In genomic region chr16:10366240-10367217, GRCm38 (mm10) we compare ENCODE assay signal across 9 mouse cellular contexts. TPM values are rescaled to one million over a fixed set of nuclear protein-coding genes. Genes with fewer than 3 reads are reported as not detected.
DNase-seq lines count a peak whose midpoint lies in the region; ATAC-seq and TF ChIP-seq lines count a peak whose summit lies in the region.
"Had no signal": no experiment of that assay in that cellular context is flagged by ENCODE, and none has a peak within 500 bp of the region (broad histone marks: within the 10 kb centered on the region; RNA-seq: fewer than 3 reads in every experiment).

No protein-coding gene starts in this region.

- no peaks in the 10 kb centered on the region for H3K9me3 ChIP-seq in kidney, postnatal 0 days (replicated peaks; ENCODE audit: low read length)
- no peaks in the 10 kb centered on the region for H3K9me3 ChIP-seq in forebrain, embryonic 10.5 days
- H3K9me3 ChIP-seq in midbrain, embryonic 15.5 days = no peaks in the 10 kb centered on the region

- H3K9ac ChIP-seq in kidney, postnatal 0 days (ENCODE audit: low read depth, low read length) = no peak overlapping the region
- H3K9ac ChIP-seq in midbrain, embryonic 15.5 days = no peak overlapping the region

- H3K4me1 ChIP-seq in kidney, postnatal 0 days (replicated peaks; ENCODE audit: insufficient read depth, low read length) = peaks cover 10% of the 10 kb centered on the region
- H3K4me1 ChIP-seq in forebrain, embryonic 10.5 days = peaks cover 33% of the 10 kb centered on the region
- H3K4me1 ChIP-seq in midbrain, embryonic 15.5 days = no peaks in the 10 kb centered on the region

- TF ChIP-seq CTCF in kidney, postnatal 0 days (IDR thresholded peaks at IDR 0.05; ENCODE audit: low read depth) = no peak

- H3K27ac ChIP-seq in kidney, postnatal 0 days = peak overlapping the region; percentile 47; the same call in 1 of the 2 replicates
- H3K27ac ChIP-seq in forebrain, embryonic 10.5 days = peak overlapping the region; percentile 53
- H3K27ac ChIP-seq in midbrain, embryonic 15.5 days = no peak overlapping the region

- no peak overlapping the region for H3K4me3 ChIP-seq in kidney, postnatal 0 days (replicated peaks; ENCODE audit: low read depth, low read length)
- no peak overlapping the region for H3K4me3 ChIP-seq in forebrain, embryonic 10.5 days
- no peak overlapping the region for H3K4me3 ChIP-seq in midbrain, embryonic 15.5 days

- 58% methylated on average over 14 of the region's 14 CpGs for WGBS in kidney, postnatal 0 days
- 81% methylated on average over 14 of the region's 14 CpGs for WGBS in forebrain, embryonic 10.5 days
- 75% methylated on average over 14 of the region's 14 CpGs for WGBS in midbrain, embryonic 15.5 days

- no peaks in the 10 kb centered on the region for H3K27me3 ChIP-seq in kidney, postnatal 0 days (ENCODE audit: insufficient read depth, low read length)
- no peaks in the 10 kb centered on the region for H3K27me3 ChIP-seq in forebrain, embryonic 10.5 days (ENCODE audit: poor library complexity, severe bottlenecking)
- H3K27me3 ChIP-seq in midbrain, embryonic 15.5 days (replicated peaks) = no peaks in the 10 kb centered on the region

- H3K36me3 ChIP-seq in kidney, postnatal 0 days (ENCODE audit: insufficient read depth, low read length) = no peaks in the 10 kb centered on the region
- H3K36me3 ChIP-seq in forebrain, embryonic 10.5 days (replicated peaks) = no peaks in the 10 kb centered on the region
- no peaks in the 10 kb centered on the region for H3K36me3 ChIP-seq in midbrain, embryonic 15.5 days (replicated peaks)

- H3K4me2 ChIP-seq in kidney, postnatal 0 days (ENCODE audit: low read length) = no peak overlapping the region
- no peak overlapping the region for H3K4me2 ChIP-seq in midbrain, embryonic 15.5 days

- peak; percentile 65 for DNase-seq in kidney, postnatal 0 days (ENCODE audit: low spot score)
- DNase-seq in kidney, postnatal 25 days = no peak
- peak; percentile 36 for DNase-seq in adipocyte (ENCODE audit: low spot score)
- no peak for DNase-seq in forebrain, embryonic 10.5 days (ENCODE audit: extremely low spot score, low spot score)
- peak; percentile 52 to 53 for DNase-seq in layer of hippocampus, adult 8-10 months (ENCODE audit: low spot score in 2 of 2)
- DNase-seq in T-cell, adult 2 months (ENCODE audit: low spot score) = no peak
- DNase-seq in cerebellum, postnatal 36 days = no peak

- peak; percentile 76 for ATAC-seq in kidney, postnatal 0 days (replicated peaks; ENCODE audit: low FRiP score, low read depth)
- ATAC-seq in midbrain, embryonic 15.5 days (replicated peaks) = peak; percentile 64

RNA-seq across cellular contexts. Expression of gene Tekt5, which starts 28.8 kb away (rescaled TPM):
- 1.1 and 1.2 TPM in 2 replicates for polyA plus RNA-seq in kidney, postnatal 0 days (2015; fragmentation: Nextera tagmentation; extraction: Ambion mirVana)
- 0.10 TPM in 1 of 2 replicates, not detected in the other for polyA plus RNA-seq in forebrain, embryonic 10.5 days (2016; fragmentation: Nextera tagmentation; extraction: Ambion mirVana)
- 1 to 10 TPM; 8.2 to 9.5 (median 9.1) TPM for total RNA-seq in layer of hippocampus, adult 8-10 months (2022)
- polyA plus RNA-seq in midbrain, embryonic 15.5 days (2015; fragmentation: Nextera tagmentation; extraction: Ambion mirVana) = 12.1 and 13.3 TPM in 2 replicates
- total RNA-seq: hematopoietic stem cell, adult 5-6 weeks had no signal

RNA-seq across cellular contexts. Expression of gene Nubp1, which starts 45.2 kb away (rescaled TPM):
- polyA plus RNA-seq in kidney, postnatal 0 days (2015; fragmentation: Nextera tagmentation; extraction: Ambion mirVana) = 55.7 and 57.7 TPM in 2 replicates
- polyA plus RNA-seq in forebrain, embryonic 10.5 days (2016; fragmentation: Nextera tagmentation; extraction: Ambion mirVana) = 80.9 and 81.3 TPM in 2 replicates
- 10 to 100 TPM; 16.8 to 20.7 (median 17.8) TPM for total RNA-seq in layer of hippocampus, adult 8-10 months (2022)
- polyA plus RNA-seq in midbrain, embryonic 15.5 days (2015; fragmentation: Nextera tagmentation; extraction: Ambion mirVana) = 53.0 and 54.1 TPM in 2 replicates

RNA-seq across cellular contexts. Expression of gene Emp2, which starts 52.8 kb away (rescaled TPM):
- polyA plus RNA-seq in kidney, postnatal 0 days (2015; fragmentation: Nextera tagmentation; extraction: Ambion mirVana) = 17.6 and 19.7 TPM in 2 replicates
- polyA plus RNA-seq in forebrain, embryonic 10.5 days (2016; fragmentation: Nextera tagmentation; extraction: Ambion mirVana) = 2.1 and 2.2 TPM in 2 replicates
- total RNA-seq in layer of hippocampus, adult 8-10 months (2022) = 10 to 100 TPM; 13.1 to 15.5 (median 14.5) TPM
- 10.7 and 11.0 TPM in 2 replicates for polyA plus RNA-seq in midbrain, embryonic 15.5 days (2015; fragmentation: Nextera tagmentation; extraction: Ambion mirVana)

Comparison
In these comparisons a context has a peak if more than half of its experiments do, and no peak if none do; other contexts are left out.
1. DNase-seq: peak in kidney, postnatal 0 days (single experiment), adipocyte (single experiment) and layer of hippocampus, adult 8-10 months (2 of 2); none in kidney, postnatal 25 days (0 of 2), forebrain, embryonic 10.5 days (single experiment), T-cell, adult 2 months (single experiment) and cerebellum, postnatal 36 days (0 of 2).